Mouse (Mus musculus): Measurements from ENCODE around the gene Efemp1. TPM values are rescaled to one million over a fixed set of nuclear protein-coding genes. Genes with fewer than 3 reads are reported as not detected.

The Efemp1 gene
- polyA plus RNA-seq, 1 experiment = 11.1 TPM

DNA sequence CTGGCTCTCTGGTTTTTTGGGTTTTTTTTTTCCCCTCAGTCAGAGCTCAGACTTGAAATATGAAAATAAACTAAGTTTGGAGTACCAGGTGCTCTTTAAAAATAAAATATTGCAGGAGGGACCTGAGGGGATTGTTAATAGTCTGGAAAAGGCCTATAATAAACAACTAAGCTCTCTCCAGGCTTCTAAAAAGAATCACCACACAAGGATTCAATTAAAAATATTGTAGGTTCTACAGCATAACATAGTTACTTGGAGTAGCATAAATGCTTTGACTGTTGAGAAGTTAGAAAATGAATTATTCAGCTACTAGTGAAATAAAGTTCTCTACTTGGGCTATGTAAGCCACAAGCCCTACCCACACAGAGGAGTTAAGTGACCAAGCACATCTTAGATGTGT, 17.9 kb upstream of the Efemp1 start:
- Histone ChIP-seq H3K27me3 (ENCODE audit: control insufficient read depth, insufficient read depth, low read length) (no peaks in the 10 kb centered on the region), H3K36me3 (ENCODE audit: control insufficient read depth, insufficient read depth, low read length) (no peaks in the 10 kb centered on the region), H3K4me1 (replicated peaks; ENCODE audit: control insufficient read depth, insufficient read depth, low read length) (no peaks in the 10 kb centered on the region), H3K4me3 (ENCODE audit: control insufficient read depth, insufficient read depth, low read length) (no peak overlapping the region), H3K27ac (ENCODE audit: control insufficient read depth, insufficient read depth, low read length) (no peak overlapping the region)
- no peak for DNase-seq
- TF ChIP-seq CTCF (IDR thresholded peaks at IDR 0.05; ENCODE audit: borderline replicate concordance, control insufficient read depth, extremely low read depth, insufficient read depth, low read length, poor library complexity) (no peak), POLR2A (IDR thresholded peaks at IDR 0.05; ENCODE audit: control insufficient read depth, extremely low read depth, insufficient read depth, low read length, poor library complexity) (no peak)

DNA sequence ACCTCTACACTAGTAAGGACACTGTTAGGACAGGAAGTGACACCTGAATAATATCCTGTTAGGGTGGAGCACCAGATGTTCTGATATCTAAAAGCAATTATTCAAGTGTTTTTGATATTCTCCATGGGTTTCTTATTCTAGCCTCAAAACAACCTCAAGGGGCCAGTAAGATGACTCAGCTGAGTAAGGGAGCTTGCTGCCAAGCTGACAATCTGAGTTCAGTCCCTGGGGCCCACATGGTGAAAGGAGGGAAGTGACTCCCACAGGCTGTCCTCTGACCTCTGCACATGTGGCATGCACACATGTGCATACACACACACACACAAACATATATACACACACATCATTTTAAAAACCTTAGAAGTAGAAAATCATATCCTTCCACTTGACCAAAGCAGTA, 3.2 kb upstream of the Efemp1 start:
- DNase-seq = no peak
- no peak for TF ChIP-seq POLR2A (IDR thresholded peaks at IDR 0.05; ENCODE audit: control insufficient read depth, extremely low read depth, insufficient read depth, low read length, poor library complexity)
- no peak for TF ChIP-seq CTCF (IDR thresholded peaks at IDR 0.05; ENCODE audit: borderline replicate concordance, control insufficient read depth, extremely low read depth, insufficient read depth, low read length, poor library complexity)
- no peak overlapping the region for H3K4me3 ChIP-seq (ENCODE audit: control insufficient read depth, insufficient read depth, low read length)
- no peaks in the 10 kb centered on the region for H3K27me3 ChIP-seq (ENCODE audit: control insufficient read depth, insufficient read depth, low read length)
- no peak overlapping the region for H3K27ac ChIP-seq (ENCODE audit: control insufficient read depth, insufficient read depth, low read length)
- H3K36me3 ChIP-seq (ENCODE audit: control insufficient read depth, insufficient read depth, low read length) = no peaks in the 10 kb centered on the region
- no peaks in the 10 kb centered on the region for H3K4me1 ChIP-seq (replicated peaks; ENCODE audit: control insufficient read depth, insufficient read depth, low read length)

DNA sequence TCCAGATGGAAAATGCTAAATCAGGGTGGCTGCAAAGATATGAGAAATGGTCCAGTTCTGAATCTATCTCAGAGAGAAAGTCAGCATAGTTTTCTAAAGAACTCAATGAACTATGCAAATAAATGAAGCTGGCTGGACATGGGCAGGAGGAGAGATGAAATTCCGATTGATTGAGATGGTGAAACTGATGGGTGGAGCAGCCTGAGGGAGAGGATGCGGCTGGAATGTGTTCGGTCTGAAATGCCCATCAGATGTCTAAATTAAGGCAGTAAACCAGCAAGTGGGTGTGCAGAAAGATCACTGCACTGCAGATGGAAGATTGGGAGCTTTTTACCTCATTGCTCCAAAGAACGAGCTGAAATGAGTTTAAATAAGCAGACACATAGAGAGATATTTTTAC, 1.4 kb upstream of the Efemp1 start:
- TF ChIP-seq POLR2A (IDR thresholded peaks at IDR 0.05; ENCODE audit: control insufficient read depth, extremely low read depth, insufficient read depth, low read length, poor library complexity) (no peak), CTCF (IDR thresholded peaks at IDR 0.05; ENCODE audit: borderline replicate concordance, control insufficient read depth, extremely low read depth, insufficient read depth, low read length, poor library complexity) (no peak)
- WGBS = 90% methylated on average over 4 of the region's 4 CpGs
- Histone ChIP-seq H3K27ac (ENCODE audit: control insufficient read depth, insufficient read depth, low read length) (no peak overlapping the region), H3K27me3 (ENCODE audit: control insufficient read depth, insufficient read depth, low read length) (no peaks in the 10 kb centered on the region), H3K36me3 (ENCODE audit: control insufficient read depth, insufficient read depth, low read length) (no peaks in the 10 kb centered on the region), H3K4me3 (ENCODE audit: control insufficient read depth, insufficient read depth, low read length) (no peak overlapping the region), H3K4me1 (replicated peaks; ENCODE audit: control insufficient read depth, insufficient read depth, low read length) (no peaks in the 10 kb centered on the region)
- no peak for DNase-seq

DNA sequence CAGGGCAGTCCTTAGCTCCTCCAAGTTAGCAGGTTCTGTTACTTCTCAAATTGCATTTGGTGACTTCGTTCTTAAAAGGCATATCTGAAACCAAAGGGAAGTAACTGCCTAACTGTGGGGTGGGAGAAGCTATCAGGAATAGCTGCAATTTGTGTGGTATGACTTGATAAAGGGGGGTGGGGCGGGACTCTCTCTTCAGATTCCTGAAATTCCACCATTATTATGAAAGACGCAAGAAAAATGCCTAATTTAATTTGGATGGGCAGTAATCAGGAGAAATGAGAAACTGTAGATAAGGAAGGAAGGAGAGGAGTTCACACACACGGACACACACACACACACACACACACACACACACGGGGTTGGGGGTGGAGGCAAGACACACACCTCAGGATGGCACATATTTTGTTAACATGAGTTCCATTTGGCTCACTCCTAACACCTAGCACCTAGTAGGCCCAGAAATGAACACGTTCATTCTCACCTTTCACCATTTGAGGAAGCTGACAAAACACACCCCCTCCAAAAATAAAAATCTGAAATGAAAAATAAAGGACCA, 564 bp upstream of the Efemp1 start:
- H3K4me3 ChIP-seq (ENCODE audit: control insufficient read depth, insufficient read depth, low read length) = no peak overlapping the region
- H3K27ac ChIP-seq (ENCODE audit: control insufficient read depth, insufficient read depth, low read length) = no peak overlapping the region
- DNase-seq = no peak
- H3K36me3 ChIP-seq (ENCODE audit: control insufficient read depth, insufficient read depth, low read length) = no peaks in the 10 kb centered on the region
- H3K4me1 ChIP-seq (replicated peaks; ENCODE audit: control insufficient read depth, insufficient read depth, low read length) = no peaks in the 10 kb centered on the region
- TF ChIP-seq CTCF (IDR thresholded peaks at IDR 0.05; ENCODE audit: borderline replicate concordance, control insufficient read depth, extremely low read depth, insufficient read depth, low read length, poor library complexity) (no peak), POLR2A (IDR thresholded peaks at IDR 0.05; ENCODE audit: control insufficient read depth, extremely low read depth, insufficient read depth, low read length, poor library complexity) (no peak)
- H3K27me3 ChIP-seq (ENCODE audit: control insufficient read depth, insufficient read depth, low read length) = no peaks in the 10 kb centered on the region
- WGBS = 34% methylated on average over 6 of the region's 6 CpGs

DNA sequence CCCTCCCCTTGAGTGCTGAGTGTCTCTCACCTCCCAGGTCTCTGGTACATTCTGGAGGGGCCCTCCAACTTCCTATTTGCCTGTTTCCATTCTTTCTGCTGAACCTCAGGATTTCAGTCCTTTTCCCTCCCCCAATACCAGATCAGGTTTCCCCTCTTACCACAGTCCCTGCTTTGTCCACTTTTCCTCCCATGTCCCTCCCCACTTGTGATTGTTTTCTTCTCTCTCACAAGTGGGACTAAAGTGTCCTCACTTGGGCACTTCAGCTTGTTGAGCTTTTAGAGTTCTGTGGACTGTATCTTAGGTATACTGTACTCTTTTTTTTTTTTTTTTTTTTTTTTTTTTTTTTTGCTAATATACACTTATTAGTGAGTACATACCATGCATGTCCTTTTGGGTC, 6.1 kb downstream of the Efemp1 start:
- TF ChIP-seq CTCF (IDR thresholded peaks at IDR 0.05; ENCODE audit: borderline replicate concordance, control insufficient read depth, extremely low read depth, insufficient read depth, low read length, poor library complexity) (no peak), POLR2A (IDR thresholded peaks at IDR 0.05; ENCODE audit: control insufficient read depth, extremely low read depth, insufficient read depth, low read length, poor library complexity) (no peak)
- Histone ChIP-seq H3K27me3 (ENCODE audit: control insufficient read depth, insufficient read depth, low read length) (no peaks in the 10 kb centered on the region), H3K36me3 (ENCODE audit: control insufficient read depth, insufficient read depth, low read length) (no peaks in the 10 kb centered on the region), H3K4me1 (replicated peaks; ENCODE audit: control insufficient read depth, insufficient read depth, low read length) (no peaks in the 10 kb centered on the region), H3K4me3 (ENCODE audit: control insufficient read depth, insufficient read depth, low read length) (no peak overlapping the region), H3K27ac (ENCODE audit: control insufficient read depth, insufficient read depth, low read length) (no peak overlapping the region)
- DNase-seq = no peak

DNA sequence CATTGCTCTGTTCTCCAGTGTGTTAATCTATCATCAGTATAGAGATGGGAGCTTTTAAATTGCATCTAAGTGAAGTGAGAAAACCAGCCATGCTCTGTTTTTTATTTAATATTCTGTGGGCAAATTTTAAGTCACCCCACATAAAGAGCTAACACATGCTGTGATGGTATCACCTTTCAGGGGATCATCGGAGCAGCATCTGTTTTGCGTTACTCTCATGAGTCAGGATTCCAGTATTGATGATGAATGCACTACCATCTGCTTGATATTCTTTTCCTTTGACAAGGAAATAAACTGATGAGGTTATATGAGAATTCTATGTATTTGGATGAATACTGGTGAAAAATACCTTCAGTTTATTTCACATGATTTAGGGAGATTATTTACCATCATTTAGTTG, 16.1 kb downstream of the Efemp1 start:
- no peaks in the 10 kb centered on the region for H3K4me1 ChIP-seq (replicated peaks; ENCODE audit: control insufficient read depth, insufficient read depth, low read length)
- H3K27me3 ChIP-seq (ENCODE audit: control insufficient read depth, insufficient read depth, low read length) = no peaks in the 10 kb centered on the region
- no peak for DNase-seq
- no peak overlapping the region for H3K27ac ChIP-seq (ENCODE audit: control insufficient read depth, insufficient read depth, low read length)
- TF ChIP-seq POLR2A (IDR thresholded peaks at IDR 0.05; ENCODE audit: control insufficient read depth, extremely low read depth, insufficient read depth, low read length, poor library complexity) (no peak), CTCF (IDR thresholded peaks at IDR 0.05; ENCODE audit: borderline replicate concordance, control insufficient read depth, extremely low read depth, insufficient read depth, low read length, poor library complexity) (no peak)
- WGBS = 99% methylated on average over 2 of the region's 2 CpGs
- no peak overlapping the region for H3K4me3 ChIP-seq (ENCODE audit: control insufficient read depth, insufficient read depth, low read length)
- no peaks in the 10 kb centered on the region for H3K36me3 ChIP-seq (ENCODE audit: control insufficient read depth, insufficient read depth, low read length)

DNA sequence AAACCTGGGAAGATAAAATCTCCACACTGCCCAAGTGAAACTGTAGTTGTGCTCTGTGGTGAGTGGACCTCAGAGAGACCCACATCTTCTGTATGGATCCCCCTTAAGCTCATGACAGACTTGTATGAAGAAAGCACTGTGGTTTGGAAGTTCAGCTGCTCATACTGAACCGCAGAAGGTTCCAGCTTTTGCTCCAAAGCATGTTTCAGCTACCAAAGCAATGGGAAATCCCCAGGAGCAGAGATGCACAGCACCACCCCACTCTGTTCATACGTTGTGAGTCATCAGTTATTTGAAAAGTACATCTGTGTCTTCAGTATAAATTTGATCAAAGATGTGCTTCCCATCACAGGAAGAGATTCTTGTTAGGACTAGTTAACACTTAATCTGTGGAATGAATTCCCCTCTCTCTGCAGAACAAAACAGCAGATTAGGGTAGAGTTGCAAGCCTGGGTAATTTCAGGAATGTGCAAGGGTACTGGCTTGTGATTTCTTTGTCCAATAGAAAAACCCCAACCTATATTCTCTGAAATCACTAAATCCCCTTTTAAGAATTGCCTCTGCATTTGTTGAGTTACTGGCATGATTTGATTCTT, 28.5 kb downstream of the Efemp1 start:
- Histone ChIP-seq H3K4me1 (replicated peaks; ENCODE audit: control insufficient read depth, insufficient read depth, low read length) (no peaks in the 10 kb centered on the region), H3K27ac (ENCODE audit: control insufficient read depth, insufficient read depth, low read length) (no peak overlapping the region), H3K36me3 (ENCODE audit: control insufficient read depth, insufficient read depth, low read length) (no peaks in the 10 kb centered on the region), H3K4me3 (ENCODE audit: control insufficient read depth, insufficient read depth, low read length) (no peak overlapping the region), H3K27me3 (ENCODE audit: control insufficient read depth, insufficient read depth, low read length) (no peaks in the 10 kb centered on the region)
- 77% methylated on average over 2 of the region's 2 CpGs for WGBS
- DNase-seq = no peak
- no peak for TF ChIP-seq CTCF (IDR thresholded peaks at IDR 0.05; ENCODE audit: borderline replicate concordance, control insufficient read depth, extremely low read depth, insufficient read depth, low read length, poor library complexity)
- no peak for TF ChIP-seq POLR2A (IDR thresholded peaks at IDR 0.05; ENCODE audit: control insufficient read depth, extremely low read depth, insufficient read depth, low read length, poor library complexity)
